Mouse (Mus musculus) MEL (cell line): ENCODE results near the gene Pabpn1l. TPM values are rescaled to one million over a fixed set of nuclear protein-coding genes. Genes with fewer than 3 reads are reported as not detected.
"Not testable (repeated sequence)": the region's sequence is repeated elsewhere in the genome, so short reads cannot be mapped to it uniquely, and the experiment has no call there.

Source experiments
- DNase-seq: peaks from one replicate; pipeline ENCODE4 v3.0.0; 2011; ENCODE audit warnings: low read depth, low spot score
- H3K27ac ChIP-seq: 2 replicates; pipeline ENCODE4 v1.5.1; 2012; ENCODE audit warnings: low read depth, mild to moderate bottlenecking, control low read depth, low read length, moderate library complexity; ENCODE audit not compliant: control insufficient read depth
- H3K27me3 ChIP-seq, 2 experiments: fragments of 150-350 bp in 1 of 2; sonication (generic) in 1 of 2; 2 replicates each; pipeline ENCODE4 v1.6.1; 2012; ENCODE audit warnings: low read length in 2 of 2, mild to moderate bottlenecking in 2 of 2, improper control_type of control experiment in 1 of 2, moderate library complexity in 1 of 2; ENCODE audit not compliant: insufficient read depth in 2 of 2, control insufficient read depth in 1 of 2
- H3K36me3 ChIP-seq, 2 experiments: 2 replicates each; pipeline ENCODE4 v1.6.1; 2012 to 2014; ENCODE audit warnings: low read length in 2 of 2, improper control_type of control experiment in 1 of 2, inconsistent platforms in 1 of 2, mild to moderate bottlenecking in 1 of 2; ENCODE audit not compliant: insufficient read depth in 2 of 2, control insufficient read depth in 1 of 2
- H3K4me1 ChIP-seq, 2 experiments: fragments of 150-350 bp in 1 of 2; sonication (generic) in 1 of 2; 2 replicates each; pipeline ENCODE4 v1.6.1; 2012; ENCODE audit warnings: low read length in 2 of 2, improper control_type of control experiment in 1 of 2, mild to moderate bottlenecking in 1 of 2; ENCODE audit not compliant: insufficient read depth in 2 of 2, control insufficient read depth in 1 of 2
- H3K4me3 ChIP-seq, 2 experiments: fragments of 150-350 bp in 1 of 2; sonication (generic) in 1 of 2; 2 replicates each; pipeline ENCODE4 v1.5.1; 2012; ENCODE audit warnings: low read depth in 2 of 2, low read length in 2 of 2, mild to moderate bottlenecking in 2 of 2, moderate library complexity in 2 of 2, control low read depth in 1 of 2, improper control_type of control experiment in 1 of 2; ENCODE audit not compliant: control insufficient read depth in 1 of 2, insufficient read depth in 1 of 2
- H3K79me2 ChIP-seq: 2 replicates; pipeline ENCODE4 v1.6.1; 2012; ENCODE audit warnings: mild to moderate bottlenecking, low read length, moderate library complexity; ENCODE audit not compliant: control insufficient read depth, poor library complexity, insufficient read depth
- H3K9ac ChIP-seq: 2 replicates; pipeline ENCODE4 v1.6.1; 2012; ENCODE audit warnings: low read depth, mild to moderate bottlenecking, control low read depth, low read length, moderate library complexity; ENCODE audit not compliant: control insufficient read depth, poor library complexity, severe bottlenecking
- H3K9me3 ChIP-seq: fragments of 150-350 bp; sonication (generic); replicated peaks from 2 replicates; pipeline ENCODE4 v1.6.1; 2012; ENCODE audit warnings: mild to moderate bottlenecking, low read length, improper control_type of control experiment, moderate library complexity; ENCODE audit not compliant: insufficient read depth
- CHD1 ChIP-seq: IDR thresholded peaks from 2 replicates; pipeline ENCODE4 v1.6.1; 2012; ENCODE audit warnings: low read depth, mild to moderate bottlenecking, inconsistent platforms, low read length, improper control_type of control experiment
- GATA1 ChIP-seq: IDR thresholded peaks from 2 replicates; pipeline ENCODE4 v1.6.1; 2011; ENCODE audit warnings: low read depth, low read length, improper control_type of control experiment
- HCFC1 ChIP-seq: IDR thresholded peaks from 2 replicates; pipeline ENCODE4 v1.6.1; 2012; ENCODE audit warnings: low read depth, mild to moderate bottlenecking, inconsistent platforms, low read length, improper control_type of control experiment, moderate library complexity
- JUND ChIP-seq: IDR thresholded peaks from 2 replicates; pipeline ENCODE4 v1.6.1; 2011; ENCODE audit warnings: low read depth, mild to moderate bottlenecking, improper control_type of control experiment, low read length
- KAT2A ChIP-seq: conservative IDR thresholded peaks from 2 replicates; pipeline ENCODE4 v1.6.1; 2012; ENCODE audit warnings: low read depth, low read length, improper control_type of control experiment, inconsistent platforms
- POLR2AphosphoS2 ChIP-seq: IDR thresholded peaks from 2 replicates; pipeline ENCODE4 v1.6.1; 2011; ENCODE audit warnings: low read length, improper control_type of control experiment
- RCOR1 ChIP-seq: IDR thresholded peaks from 2 replicates; pipeline ENCODE4 v1.6.1; 2012; ENCODE audit warnings: low read depth, mild to moderate bottlenecking, inconsistent platforms, low read length, improper control_type of control experiment
- TCF12 ChIP-seq: IDR thresholded peaks from 2 replicates; pipeline ENCODE4 v1.6.1; 2014; ENCODE audit warnings: low read depth, mild to moderate bottlenecking, inconsistent platforms, low read length, improper control_type of control experiment, moderate library complexity
- USF1 ChIP-seq: IDR thresholded peaks from 2 replicates; pipeline ENCODE4 v1.6.1; 2014; ENCODE audit warnings: low read depth, mild to moderate bottlenecking, inconsistent platforms, low read length, improper control_type of control experiment, moderate library complexity
- polyA plus RNA-seq, 2 experiments: library from polyadenylated mRNA; stranded (reverse) in 1 of 2; unstranded in 1 of 2; fragments of >175 nt in 1 of 2; fragments of >200 nt in 1 of 2; gene quantifications; 2 replicates each; pipeline versions ENCODE4 v1.2.1 to v1.2.4; 2012; ENCODE audit warnings: low replicate concordance in 2 of 2, low read depth in 1 of 2; ENCODE audit not compliant: insufficient read length in 2 of 2, insufficient read depth in 1 of 2, missing spikeins in 1 of 2
- total RNA-seq: library from RNA; depleted of rRNA; stranded (reverse); fragments of 300-350 nt; gene quantifications from 2 replicates; pipeline ENCODE4 v1.2.3, GENCODE M21; 2012

Gene Pabpn1l
- total and polyA plus RNA-seq, 3 experiments: 0.15 TPM; not detected in 2

DNA sequence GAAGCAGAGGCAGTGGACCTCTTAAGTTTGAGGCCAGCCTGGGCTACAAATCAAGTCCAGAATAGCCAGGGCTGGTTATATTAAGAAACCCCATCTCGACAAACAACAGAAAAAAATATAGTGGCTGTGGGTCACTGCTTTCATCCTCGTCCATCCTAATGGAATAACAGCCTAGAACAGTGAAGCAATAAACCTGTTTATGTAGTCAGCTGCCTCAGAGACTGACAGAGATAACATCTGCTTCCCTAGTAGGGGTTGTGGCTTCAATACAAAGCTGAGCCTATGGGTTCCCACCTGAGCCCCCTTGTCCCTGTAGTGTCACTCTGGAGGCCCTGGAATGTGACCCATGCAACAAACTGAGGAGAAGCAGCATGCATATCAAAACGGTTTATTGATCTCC, 48.3 kb downstream of the Pabpn1l start:
- no peaks in the 10 kb centered on the region for H3K9me3 ChIP-seq
- H3K4me3 ChIP-seq: no peak overlapping the region
- no peak overlapping the region for H3K9ac ChIP-seq
- no peaks in the 10 kb centered on the region for H3K27me3 ChIP-seq
- 0 out of 2 replicates have a peak overlapping the region, but pooled peaks have one; percentile 64 for H3K27ac ChIP-seq
- TF ChIP-seq TCF12 (no peak), GATA1 (0 out of 2 replicates have a peak, but pooled peaks have one; percentile 15), HCFC1 (no peak), KAT2A (no peak)
- peaks cover 0 to 10% of the 10 kb centered on the region in 2 experiments; a peak in 2 of 4 replicates for H3K36me3 ChIP-seq
- no peak for DNase-seq
- H3K4me1 ChIP-seq: peaks cover 4 to 13% of the 10 kb centered on the region in 2 experiments; a peak in 3 of 4 replicates
- peaks cover 23% of the 10 kb centered on the region for H3K79me2 ChIP-seq

DNA sequence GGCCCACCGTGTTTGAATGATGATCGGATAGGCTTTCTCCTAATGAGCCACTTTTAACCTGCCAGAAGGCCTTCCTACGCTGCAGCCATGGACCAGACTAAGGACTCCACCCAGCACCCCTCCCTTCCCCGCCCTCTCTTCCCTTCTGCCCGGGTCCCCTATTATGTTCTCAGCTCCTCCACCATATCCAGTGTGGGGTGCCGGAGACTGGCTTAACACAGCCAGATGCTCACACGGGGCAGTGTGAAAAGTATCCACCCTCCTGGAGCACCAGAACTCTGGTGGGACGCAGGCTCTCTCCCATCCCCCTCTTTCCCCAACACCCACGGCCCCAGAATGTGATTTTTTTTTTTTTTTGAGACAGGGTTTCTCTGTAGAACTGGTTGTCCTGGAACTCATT, 49.0 kb downstream of the Pabpn1l start:
- Histone ChIP-seq H3K9me3 (no peaks in the 10 kb centered on the region), H3K4me3 (no peak overlapping the region), H3K79me2 (peaks cover 29% of the 10 kb centered on the region), H3K9ac (no peak overlapping the region), H3K27me3 (no peaks in the 10 kb centered on the region), H3K27ac (no peak overlapping the region), H3K36me3 (peaks cover 0 to 12% of the 10 kb centered on the region in 2 experiments; a peak in 2 of 4 replicates), H3K4me1 (peaks cover 4 to 17% of the 10 kb centered on the region in 2 experiments; a peak in 3 of 4 replicates)
- peak; percentile 26 for DNase-seq
- TF ChIP-seq CHD1 (no peak), TCF12 (no peak), USF1 (no peak), POLR2AphosphoS2 (peak; percentile 18; the same call in 1 of the 2 replicates), RCOR1 (no peak), JUND (no peak)

- H3K4me3 ChIP-seq, DNase-seq, H3K9ac ChIP-seq, H3K9me3 ChIP-seq, H3K27me3 ChIP-seq, H3K27ac ChIP-seq: not testable (repeated sequence)
- Histone ChIP-seq H3K4me1 (peaks cover 4 to 17% of the 10 kb centered on the region in 2 experiments; a peak in 3 of 4 replicates), H3K36me3 (peaks cover 0 to 12% of the 10 kb centered on the region in 2 experiments; a peak in 2 of 4 replicates), H3K79me2 (peaks cover 32% of the 10 kb centered on the region)
Measured at GRCm38 (mm10) chr8:122573176-122573575, 49.4 kb downstream of the Pabpn1l start.
